Mouse (Mus musculus) lung, adult 2 months (tissue): ENCODE results near the gene Ell3. TPM values are rescaled to one million over a fixed set of nuclear protein-coding genes. Genes with fewer than 3 reads are reported as not detected.

Experiments used
- DNase-seq: peaks from one replicate; pipeline ENCODE4 v3.0.0; 2022
- H3K4me1 ChIP-seq: fragments of 200-500 bp; 2 replicates; pipeline ENCODE4 v1.6.1; 2011; ENCODE audit warnings: low read length; ENCODE audit not compliant: control insufficient read depth, insufficient read depth
- H3K4me3 ChIP-seq: fragments of 200-500 bp; replicated peaks from 2 replicates; pipeline ENCODE3; 2011; ENCODE audit warnings: low read depth, mild to moderate bottlenecking, control low read depth, low read length; ENCODE audit errors: extremely low read depth
- CTCF ChIP-seq: fragments of 200-500 bp; IDR thresholded peaks from 2 replicates; pipeline ENCODE4 v1.5.1; 2011; ENCODE audit warnings: mild to moderate bottlenecking, low read length, control low read depth; ENCODE audit not compliant: insufficient read depth
- POLR2A ChIP-seq: fragments of 200-500 bp; IDR thresholded peaks from 2 replicates; pipeline ENCODE4 v1.6.1; 2011; ENCODE audit warnings: low read depth, mild to moderate bottlenecking, control low read depth, low read length, borderline replicate concordance; ENCODE audit errors: extremely low read depth
- WGBS: fragments of 180-500 bp; shearing (Covaris S2); methylation state at CpG from one replicate; pipeline ENCODE4 v1.1.7; 2018; 5-methylcytosine and 5-hydroxymethylcytosine counted together
- polyA plus RNA-seq: library from polyadenylated mRNA; depleted of rRNA; stranded (reverse); fragments of >200 nt; gene quantifications from 2 replicates; pipeline ENCODE4 v1.2.3, GENCODE M21; 2012

Ell3 gene
- polyA plus RNA-seq, 1 experiment = 1.1 TPM

GRCm38 (mm10) chr2:121448136-121448535, 4.1 kb upstream of the Ell3 start:
- no peak for DNase-seq
- TF ChIP-seq CTCF (no peak), POLR2A (no peak)
- Histone ChIP-seq H3K4me3 (peak overlapping the region; percentile 79), H3K4me1 (no peaks in the 10 kb centered on the region; the same call in 1 of the 2 replicates)
- 8% methylated on average over 9 of the region's 9 CpGs for WGBS

- 74% methylated on average over 3 of the region's 3 CpGs for WGBS
Observed at GRCm38 (mm10) chr2:121447006-121447405, 2.9 kb upstream of the Ell3 start.

GRCm38 (mm10) chr2:121446506-121446905, 2.4 kb upstream of the Ell3 start:
- 85% methylated on average over 4 of the region's 4 CpGs for WGBS
- TF ChIP-seq POLR2A = no peak
- TF ChIP-seq CTCF = no peak
- peaks cover 2% of the 10 kb centered on the region; the same call in 1 of the 2 replicates for H3K4me1 ChIP-seq
- H3K4me3 ChIP-seq = no peak overlapping the region
- DNase-seq = no peak

More at GRCm38 (mm10) chr2:121447006-121447405, 2.9 kb upstream of the Ell3 start:
- DNase-seq = no peak
- TF ChIP-seq POLR2A = no peak
- TF ChIP-seq CTCF = no peak
- no peak overlapping the region for H3K4me3 ChIP-seq
- H3K4me1 ChIP-seq = peaks cover under 1% of the 10 kb centered on the region; the same call in 1 of the 2 replicates

GRCm38 (mm10) chr2:121445117-121445516, 1.0 kb upstream of the Ell3 start:
- no peak for DNase-seq
- no peak for TF ChIP-seq CTCF
- no peak for TF ChIP-seq POLR2A
- 0 out of 2 replicates have a peak, but pooled peaks cover 2% of the 10 kb centered on the region for H3K4me1 ChIP-seq
- WGBS = 81% methylated on average over 3 of the region's 3 CpGs
- no peak overlapping the region for H3K4me3 ChIP-seq

- DNase-seq = no peak
- Histone ChIP-seq H3K4me1 (0 out of 2 replicates have a peak, but pooled peaks cover 2% of the 10 kb centered on the region), H3K4me3 (peak overlapping the region; percentile 19)
- no peak for TF ChIP-seq CTCF
- TF ChIP-seq POLR2A = no peak
- WGBS = 8% methylated on average over 8 of the region's 8 CpGs
Observed at GRCm38 (mm10) chr2:121443068-121443349, 1.1 kb downstream of the Ell3 start.

GRCm38 (mm10) chr2:121442259-121443067, 1.6 kb downstream of the Ell3 start:
- peak overlapping the region; percentile 52 for H3K4me3 ChIP-seq
- WGBS = 2% methylated on average over 30 of the region's 30 CpGs
- TF ChIP-seq CTCF (no peak), POLR2A (no peak)
- H3K4me1 ChIP-seq = 0 out of 2 replicates have a peak, but pooled peaks cover 2% of the 10 kb centered on the region
- DNase-seq = peak; percentile 84

- Histone ChIP-seq H3K4me3 (peak overlapping the region; percentile 10), H3K4me1 (0 out of 2 replicates have a peak, but pooled peaks cover 2% of the 10 kb centered on the region)
- 12% methylated on average over 11 of the region's 11 CpGs for WGBS
- DNase-seq = no peak
- TF ChIP-seq CTCF (no peak), POLR2A (no peak)
Observed at GRCm38 (mm10) chr2:121441800-121442199, 2.3 kb downstream of the Ell3 start.

- no peak for DNase-seq
- 0 out of 2 replicates have a peak, but pooled peaks cover 2% of the 10 kb centered on the region for H3K4me1 ChIP-seq
- no peak overlapping the region for H3K4me3 ChIP-seq
- no peak for TF ChIP-seq CTCF
- no peak for TF ChIP-seq POLR2A
- WGBS = 64% methylated on average over 5 of the region's 5 CpGs
Observed at GRCm38 (mm10) chr2:121440834-121441605, 3.1 kb downstream of the Ell3 start.

- WGBS = 67% methylated on average over 4 of the region's 4 CpGs
- DNase-seq = no peak
Observed at GRCm38 (mm10) chr2:121439746-121440145, 4.3 kb downstream of the Ell3 start.

More at GRCm38 (mm10) chr2:121439746-121440145, 4.3 kb downstream of the Ell3 start:
- H3K4me3 ChIP-seq = no peak overlapping the region
- TF ChIP-seq POLR2A (no peak), CTCF (no peak)
- 0 out of 2 replicates have a peak, but pooled peaks cover 2% of the 10 kb centered on the region for H3K4me1 ChIP-seq
